Mouse (Mus musculus) CD4-positive, CD25-positive, alpha-beta regulatory T cell, adult 2 months (primary cell): Measurements from ENCODE around the gene Slc45a1.

Experiments
- DNase-seq: peaks from one replicate; pipeline ENCODE4 v3.0.0-alpha.2; 2012; ENCODE audit warnings: low read depth, low spot score

The Slc45a1 gene

GRCm38 (mm10) chr4:150659926-150660610 is 8.1 kb upstream of the Slc45a1 start:
- peak; percentile 64 for DNase-seq

- peak; percentile 42 for DNase-seq
Measured at GRCm38 (mm10) chr4:150656504-150656903, 4.5 kb upstream of the Slc45a1 start.

- DNase-seq: peak; percentile 89
Measured at GRCm38 (mm10) chr4:150655989-150656388, 4.0 kb upstream of the Slc45a1 start.

- DNase-seq: no peak
Measured at GRCm38 (mm10) chr4:150653072-150653599, 1.2 kb upstream of the Slc45a1 start.

GRCm38 (mm10) chr4:150649327-150649726 is 2.6 kb downstream of the Slc45a1 start:
- DNase-seq: no peak

GRCm38 (mm10) chr4:150644299-150644698 is 7.7 kb downstream of the Slc45a1 start:
- no peak for DNase-seq

GRCm38 (mm10) chr4:150636635-150637034 is 15.3 kb downstream of the Slc45a1 start:
- DNase-seq: no peak

GRCm38 (mm10) chr4:150635568-150635967 is 16.4 kb downstream of the Slc45a1 start:
- DNase-seq: no peak

- no peak for DNase-seq
Measured at GRCm38 (mm10) chr4:150629266-150629665, 22.7 kb downstream of the Slc45a1 start.

GRCm38 (mm10) chr4:150625951-150626732 is 25.8 kb downstream of the Slc45a1 start:
- peak; percentile 87 for DNase-seq

- DNase-seq: peak; percentile 57
Measured at GRCm38 (mm10) chr4:150625425-150625824, 26.5 kb downstream of the Slc45a1 start.

- no peak for DNase-seq
Measured at GRCm38 (mm10) chr4:150624933-150625332, 27.0 kb downstream of the Slc45a1 start.

- no peak for DNase-seq
Measured at GRCm38 (mm10) chr4:150624214-150624823, 27.7 kb downstream of the Slc45a1 start.

GRCm38 (mm10) chr4:150622641-150623040 is 29.3 kb downstream of the Slc45a1 start:
- no peak for DNase-seq

GRCm38 (mm10) chr4:150619011-150619410 is 33.0 kb downstream of the Slc45a1 start:
- no peak for DNase-seq

GRCm38 (mm10) chr4:150616841-150617240 is 35.1 kb downstream of the Slc45a1 start:
- no peak for DNase-seq

GRCm38 (mm10) chr4:150616029-150616420 is 35.9 kb downstream of the Slc45a1 start:
- DNase-seq: no peak

- no peak for DNase-seq
Measured at GRCm38 (mm10) chr4:150615251-150616028, 36.5 kb downstream of the Slc45a1 start.

- no peak for DNase-seq
Measured at GRCm38 (mm10) chr4:150613715-150614114, 38.3 kb downstream of the Slc45a1 start.

GRCm38 (mm10) chr4:150608670-150609069 is 43.3 kb downstream of the Slc45a1 start:
- DNase-seq: no peak

GRCm38 (mm10) chr4:150606449-150607161 is 45.4 kb downstream of the Slc45a1 start:
- no peak for DNase-seq
